Mouse (Mus musculus): ENCODE data around the gene 1700016H13Rik. TPM values are rescaled to one million over a fixed set of nuclear protein-coding genes. Genes with fewer than 3 reads are reported as not detected.
A peak's percentile ranks its signal among the peaks of the same experiment; 100 is the strongest.

The 1700016H13Rik gene
- polyA plus RNA-seq, 1 experiment from 2014 or later = 0.26 TPM

- H3K27ac ChIP-seq (ENCODE audit: low read depth, low read length) = no peak overlapping the region
- no peaks in the 10 kb centered on the region for H3K4me1 ChIP-seq (ENCODE audit: control insufficient read depth, insufficient read depth, low read length)
- under 1% methylated on average over 28 of the region's 28 CpGs for WGBS
- peaks cover 9% of the 10 kb centered on the region; the same call in 1 of the 2 replicates for H3K27me3 ChIP-seq (ENCODE audit: control insufficient read depth, insufficient read depth, low read length)
- peak overlapping the region; percentile 64 for H3K4me3 ChIP-seq (ENCODE audit: low read length)
- peak overlapping the region; percentile 56 for H3K9ac ChIP-seq (ENCODE audit: low read depth, low read length)
- H3K9me3 ChIP-seq (ENCODE audit: control insufficient read depth, low read length) = no peaks in the 10 kb centered on the region
- peak; percentile 32 for ATAC-seq (ENCODE audit: low FRiP score, low TSS enrichment)
- H3K4me2 ChIP-seq (replicated peaks; ENCODE audit: low read depth, low read length) = peak overlapping the region; percentile 97
- no peaks in the 10 kb centered on the region for H3K36me3 ChIP-seq (ENCODE audit: control insufficient read depth, insufficient read depth, low read length)
Measured at GRCm38 (mm10) chr5:103693041-103693641, 37.3 kb upstream of the 1700016H13Rik start.

GRCm38 (mm10) chr5:103692531-103693040 is 36.8 kb upstream of the 1700016H13Rik start:
- H3K27me3 ChIP-seq (ENCODE audit: control insufficient read depth, insufficient read depth, low read length) = peaks cover 9% of the 10 kb centered on the region; the same call in 1 of the 2 replicates
- H3K9me3 ChIP-seq (ENCODE audit: control insufficient read depth, low read length) = no peaks in the 10 kb centered on the region
- ATAC-seq (ENCODE audit: low FRiP score, low TSS enrichment) = no peak; the same call in 1 of the 2 replicates
- WGBS = under 1% methylated on average over 34 of the region's 34 CpGs
- H3K4me3 ChIP-seq (ENCODE audit: low read length) = peak overlapping the region; percentile 64
- H3K9ac ChIP-seq (ENCODE audit: low read depth, low read length) = peak overlapping the region; percentile 56; the same call in 1 of the 2 replicates
- H3K4me2 ChIP-seq (replicated peaks; ENCODE audit: low read depth, low read length) = peak overlapping the region; percentile 97
- H3K36me3 ChIP-seq (ENCODE audit: control insufficient read depth, insufficient read depth, low read length) = no peaks in the 10 kb centered on the region
- no peak overlapping the region for H3K27ac ChIP-seq (ENCODE audit: low read depth, low read length)
- H3K4me1 ChIP-seq (ENCODE audit: control insufficient read depth, insufficient read depth, low read length) = no peaks in the 10 kb centered on the region

- H3K4me1 ChIP-seq (ENCODE audit: control insufficient read depth, insufficient read depth, low read length) = no peaks in the 10 kb centered on the region
- no peaks in the 10 kb centered on the region for H3K36me3 ChIP-seq (ENCODE audit: control insufficient read depth, insufficient read depth, low read length)
- peaks cover 9% of the 10 kb centered on the region; the same call in 1 of the 2 replicates for H3K27me3 ChIP-seq (ENCODE audit: control insufficient read depth, insufficient read depth, low read length)
- H3K9ac ChIP-seq (ENCODE audit: low read depth, low read length) = peak within 1 kb of the TSS; percentile 56
- H3K9me3 ChIP-seq (ENCODE audit: control insufficient read depth, low read length) = no peaks in the 10 kb centered on the region
- H3K4me2 ChIP-seq (replicated peaks; ENCODE audit: low read depth, low read length) = peak within 1 kb of the TSS; percentile 97
- H3K4me3 ChIP-seq (ENCODE audit: low read length) = peak within 1 kb of the TSS; percentile 64
- peak; percentile 90 for ATAC-seq (ENCODE audit: low FRiP score, low TSS enrichment)
- H3K27ac ChIP-seq (ENCODE audit: low read depth, low read length) = no peak within 1 kb of the TSS
- WGBS = 3% methylated on average over 50 of the region's 50 CpGs
Measured at GRCm38 (mm10) chr5:103691624-103692530, 36.1 kb upstream of the 1700016H13Rik start, which contains the start of gene Aff1. Gene Aff1 (plus strand): TSS chr5:103692374.

- Histone ChIP-seq H3K4me1 (ENCODE audit: control insufficient read depth, insufficient read depth, low read length) (no peaks in the 10 kb centered on the region), H3K36me3 (ENCODE audit: control insufficient read depth, insufficient read depth, low read length) (no peaks in the 10 kb centered on the region), H3K27me3 (ENCODE audit: control insufficient read depth, insufficient read depth, low read length) (peaks cover 9% of the 10 kb centered on the region; the same call in 1 of the 2 replicates), H3K27ac (ENCODE audit: low read depth, low read length) (no peak overlapping the region), H3K9me3 (ENCODE audit: control insufficient read depth, low read length) (no peaks in the 10 kb centered on the region), H3K9ac (ENCODE audit: low read depth, low read length) (no peak overlapping the region), H3K4me3 (ENCODE audit: low read length) (no peak overlapping the region), H3K4me2 (replicated peaks; ENCODE audit: low read depth, low read length) (no peak overlapping the region)
- no peak for ATAC-seq (ENCODE audit: low FRiP score, low TSS enrichment)
Measured at GRCm38 (mm10) chr5:103691171-103691570, 35.4 kb upstream of the 1700016H13Rik start.

DNA sequence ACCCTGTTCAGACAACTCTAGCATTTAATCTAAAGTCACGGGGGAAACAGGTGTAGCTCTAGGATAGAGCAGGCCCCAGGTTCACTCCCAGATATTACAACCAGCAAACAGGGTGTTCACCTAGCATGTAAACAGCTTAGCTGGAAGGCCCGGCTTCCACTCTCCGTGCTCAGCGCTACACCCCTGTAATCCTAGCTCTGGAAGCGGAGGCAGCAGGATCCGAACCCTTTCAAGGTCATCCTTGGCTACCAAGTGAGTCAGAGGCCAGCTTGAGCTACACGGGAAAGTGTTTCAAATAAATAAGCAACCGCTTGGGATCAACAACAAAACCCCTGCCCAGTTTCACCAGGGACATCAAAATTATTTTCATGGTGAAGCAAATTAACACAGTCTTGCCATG is 34.4 kb upstream of the 1700016H13Rik start:
- Histone ChIP-seq H3K27me3 (ENCODE audit: control insufficient read depth, insufficient read depth, low read length) (peaks cover 9% of the 10 kb centered on the region; the same call in 1 of the 2 replicates), H3K4me1 (ENCODE audit: control insufficient read depth, insufficient read depth, low read length) (no peaks in the 10 kb centered on the region)
- WGBS = 86% methylated on average over 8 of the region's 8 CpGs

DNA sequence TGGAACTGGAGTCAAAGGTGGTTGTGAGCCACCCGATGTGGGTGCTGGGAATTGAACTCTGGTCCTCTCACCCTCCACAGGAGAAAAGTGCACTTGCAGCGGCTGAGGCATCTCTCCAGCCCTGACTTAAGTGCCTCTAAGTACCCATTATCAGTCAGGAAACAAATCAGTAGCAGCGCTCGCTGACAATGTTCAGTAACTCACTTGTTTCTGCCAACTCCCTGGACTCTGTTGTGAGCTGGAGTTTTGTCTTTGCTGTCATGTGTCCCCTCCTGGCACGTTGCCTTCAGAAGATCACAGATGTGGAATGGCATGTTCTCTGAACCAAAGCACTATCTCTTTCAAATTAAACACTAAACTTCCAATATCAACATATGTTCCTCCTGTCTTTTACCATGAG is 33.8 kb upstream of the 1700016H13Rik start:
- Histone ChIP-seq H3K27me3 (ENCODE audit: control insufficient read depth, insufficient read depth, low read length) (peaks cover 9% of the 10 kb centered on the region; the same call in 1 of the 2 replicates), H3K9ac (ENCODE audit: low read depth, low read length) (no peak overlapping the region), H3K9me3 (ENCODE audit: control insufficient read depth, low read length) (no peaks in the 10 kb centered on the region), H3K27ac (ENCODE audit: low read depth, low read length) (no peak overlapping the region), H3K4me3 (ENCODE audit: low read length) (no peak overlapping the region), H3K4me1 (ENCODE audit: control insufficient read depth, insufficient read depth, low read length) (no peaks in the 10 kb centered on the region), H3K36me3 (ENCODE audit: control insufficient read depth, insufficient read depth, low read length) (no peaks in the 10 kb centered on the region), H3K4me2 (replicated peaks; ENCODE audit: low read depth, low read length) (no peak overlapping the region)
- ATAC-seq (ENCODE audit: low FRiP score, low TSS enrichment) = no peak
- WGBS = 88% methylated on average over 5 of the region's 5 CpGs

More for the DNA sequence above, 34.4 kb upstream of the 1700016H13Rik start:
- Histone ChIP-seq H3K9ac (ENCODE audit: low read depth, low read length) (no peak overlapping the region), H3K4me2 (replicated peaks; ENCODE audit: low read depth, low read length) (no peak overlapping the region), H3K27ac (ENCODE audit: low read depth, low read length) (no peak overlapping the region), H3K9me3 (ENCODE audit: control insufficient read depth, low read length) (no peaks in the 10 kb centered on the region), H3K36me3 (ENCODE audit: control insufficient read depth, insufficient read depth, low read length) (no peaks in the 10 kb centered on the region), H3K4me3 (ENCODE audit: low read length) (no peak overlapping the region)
- no peak for ATAC-seq (ENCODE audit: low FRiP score, low TSS enrichment)

GRCm38 (mm10) chr5:103681824-103682223 is 26.0 kb upstream of the 1700016H13Rik start:
- Histone ChIP-seq H3K27ac (ENCODE audit: low read depth, low read length) (no peak overlapping the region), H3K9me3 (ENCODE audit: control insufficient read depth, low read length) (no peaks in the 10 kb centered on the region), H3K9ac (ENCODE audit: low read depth, low read length) (no peak overlapping the region), H3K4me1 (ENCODE audit: control insufficient read depth, insufficient read depth, low read length) (no peaks in the 10 kb centered on the region), H3K27me3 (ENCODE audit: control insufficient read depth, insufficient read depth, low read length) (no peaks in the 10 kb centered on the region), H3K4me2 (replicated peaks; ENCODE audit: low read depth, low read length) (no peak overlapping the region), H3K4me3 (ENCODE audit: low read length) (no peak overlapping the region), H3K36me3 (ENCODE audit: control insufficient read depth, insufficient read depth, low read length) (no peaks in the 10 kb centered on the region)
- no peak for ATAC-seq (ENCODE audit: low FRiP score, low TSS enrichment)
- WGBS = 30% methylated on average over 3 of the region's 3 CpGs

DNA sequence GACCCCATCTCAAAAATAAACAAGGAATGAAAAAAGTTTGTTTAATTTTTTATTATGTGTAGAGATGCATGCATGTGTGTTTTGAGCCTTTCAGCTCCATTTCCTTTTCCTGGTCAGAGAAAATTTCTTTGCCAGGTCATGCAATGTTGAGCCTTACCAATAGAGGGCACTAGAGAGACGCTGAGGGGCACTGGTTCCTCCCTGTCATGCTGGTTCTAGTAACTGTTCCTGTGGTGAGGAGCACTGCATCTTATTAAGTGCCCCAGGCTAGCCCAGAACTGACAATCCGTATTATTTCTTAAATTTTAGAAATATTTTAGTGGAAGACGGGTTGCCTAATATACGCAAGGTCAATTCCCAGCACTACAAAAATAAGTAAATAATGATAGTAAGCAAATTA is 24.6 kb upstream of the 1700016H13Rik start:
- Histone ChIP-seq H3K4me3 (ENCODE audit: low read length) (no peak overlapping the region), H3K27ac (ENCODE audit: low read depth, low read length) (no peak overlapping the region), H3K4me1 (ENCODE audit: control insufficient read depth, insufficient read depth, low read length) (no peaks in the 10 kb centered on the region), H3K4me2 (replicated peaks; ENCODE audit: low read depth, low read length) (no peak overlapping the region), H3K9me3 (ENCODE audit: control insufficient read depth, low read length) (no peaks in the 10 kb centered on the region), H3K36me3 (ENCODE audit: control insufficient read depth, insufficient read depth, low read length) (no peaks in the 10 kb centered on the region), H3K27me3 (ENCODE audit: control insufficient read depth, insufficient read depth, low read length) (no peaks in the 10 kb centered on the region), H3K9ac (ENCODE audit: low read depth, low read length) (no peak overlapping the region)
- 0 out of 2 replicates have a peak, but pooled peaks have one; percentile 55 for ATAC-seq (ENCODE audit: low FRiP score, low TSS enrichment)
- 46% methylated on average over 4 of the region's 4 CpGs for WGBS

Data from kidney, embryonic 14.5 days (tissue).